Mouse (Mus musculus): ENCODE results near the gene Kbtbd3.

DNA sequence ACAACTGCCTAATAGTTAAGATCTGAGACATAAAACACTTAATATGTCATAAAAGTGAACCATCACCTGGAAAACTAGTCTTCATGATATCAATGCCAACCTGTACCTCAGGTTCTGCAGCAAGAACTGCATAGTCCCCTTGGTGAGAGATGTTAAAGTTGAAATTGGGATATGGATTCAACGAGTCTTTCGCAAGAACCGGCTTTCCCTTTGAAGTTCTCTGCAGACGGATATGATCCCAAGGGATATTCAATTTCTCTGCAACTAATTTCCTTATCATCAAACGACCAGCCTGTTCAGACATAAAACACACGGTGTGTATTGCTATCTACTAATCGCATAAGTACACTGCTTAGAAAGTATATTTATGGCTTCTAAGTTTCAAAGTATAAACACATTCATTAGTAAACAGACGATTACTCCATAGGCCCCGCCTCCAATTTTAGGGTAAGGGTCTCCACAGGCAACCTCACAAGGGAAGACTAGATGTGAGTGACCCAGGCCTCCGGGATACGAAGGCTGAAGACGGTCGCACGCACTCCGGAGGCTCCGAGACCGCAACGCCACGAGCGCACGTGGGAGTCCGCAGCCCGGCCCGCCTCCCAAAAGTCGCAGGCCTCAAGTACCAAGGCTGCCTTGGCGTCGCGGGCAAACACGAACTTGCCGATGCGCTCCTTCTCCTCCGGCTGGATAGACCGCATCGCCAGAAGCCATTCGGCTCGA lies 844 bp upstream of the Kbtbd3 start:
- TF ChIP-seq POLR2A (IDR thresholded peaks at IDR 0.05; ENCODE audit: borderline replicate concordance, extremely low read depth, low read depth, low read length) (no peak), CTCF (IDR thresholded peaks at IDR 0.05; ENCODE audit: insufficient read depth, low read length) (no peak)
